Mouse (Mus musculus) kidney, adult 2 months (tissue): ENCODE results near the gene Leap2. TPM values are rescaled to one million over a fixed set of nuclear protein-coding genes. Genes with fewer than 3 reads are reported as not detected.

ENCODE experiments used
- DNase-seq: peaks from one replicate; pipeline ENCODE4 v3.0.0; 2021
- H3K27ac ChIP-seq: fragments of 200-500 bp; 2 replicates; pipeline ENCODE4 v1.5.1; 2012; ENCODE audit warnings: low read depth, low read length, control low read depth, inconsistent platforms; ENCODE audit not compliant: insufficient read depth
- H3K27me3 ChIP-seq: fragments of 200-500 bp; replicated peaks from 2 replicates; pipeline ENCODE4 v1.6.1; 2012; ENCODE audit warnings: mild to moderate bottlenecking, moderate library complexity, low read length, inconsistent platforms; ENCODE audit not compliant: control insufficient read depth, insufficient read depth
- H3K36me3 ChIP-seq: fragments of 200-500 bp; 2 replicates; pipeline ENCODE4 v1.6.1; 2012; ENCODE audit warnings: mild to moderate bottlenecking, moderate library complexity, low read length, inconsistent platforms; ENCODE audit not compliant: control insufficient read depth, insufficient read depth
- H3K4me1 ChIP-seq: fragments of 200-500 bp; 2 replicates; pipeline ENCODE4 v1.6.1; 2011; ENCODE audit warnings: low read length; ENCODE audit not compliant: control insufficient read depth, insufficient read depth
- H3K4me3 ChIP-seq: fragments of 200-500 bp; 2 replicates; pipeline ENCODE4 v1.5.1; 2011; ENCODE audit warnings: mild to moderate bottlenecking, low read depth, low read length, control low read depth; ENCODE audit not compliant: insufficient read depth
- CTCF ChIP-seq: fragments of 200-500 bp; conservative IDR thresholded peaks from 2 replicates; pipeline ENCODE4 v1.5.1; 2011; ENCODE audit warnings: low read depth, mild to moderate bottlenecking, control low read depth, low read length, moderate library complexity, mixed read lengths; ENCODE audit not compliant: insufficient read depth, insufficient read length
- POLR2A ChIP-seq: fragments of 200-500 bp; IDR thresholded peaks from one replicate; pipeline ENCODE4 v1.6.1; 2011; ENCODE audit warnings: low read depth, low read length, control low read depth
- WGBS: fragments of 180-500 bp; shearing (Covaris S2); methylation state at CpG from one replicate; pipeline ENCODE4 v1.1.7; 2018; 5-methylcytosine and 5-hydroxymethylcytosine counted together
- polyA plus RNA-seq: library from polyadenylated mRNA; depleted of rRNA; stranded (reverse); fragments of >200 nt; gene quantifications from 2 replicates; pipeline ENCODE4 v1.2.3, GENCODE M21; 2012; rRNA removed

The Leap2 gene
- polyA plus RNA-seq, 1 experiment, result not detected

DNA sequence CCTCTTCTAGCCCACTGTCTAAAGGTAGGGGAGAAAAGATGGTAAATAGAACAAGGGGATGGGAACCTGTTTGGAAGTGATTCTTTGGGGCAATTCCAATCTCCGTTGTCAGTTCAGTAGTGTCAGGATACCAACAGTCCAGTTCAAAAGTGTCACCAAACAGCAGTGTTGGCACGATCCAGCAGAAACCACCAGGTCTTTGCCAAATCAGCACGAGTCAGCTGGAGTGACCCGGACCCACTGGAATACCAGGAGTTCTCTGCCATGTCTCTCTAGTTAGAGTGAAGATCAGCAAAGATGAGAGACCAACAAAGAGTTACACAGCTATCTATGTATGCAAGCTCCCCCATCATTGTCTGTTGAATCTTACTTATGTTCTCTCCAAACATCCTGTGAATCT lies 9.1 kb downstream of the Leap2 start:
- no peaks in the 10 kb centered on the region for H3K4me1 ChIP-seq
- no peak overlapping the region for H3K27ac ChIP-seq
- DNase-seq, result no peak
- no peak overlapping the region for H3K4me3 ChIP-seq
- peaks cover 27% of the 10 kb centered on the region for H3K36me3 ChIP-seq
- 79% methylated on average over 4 of the region's 4 CpGs for WGBS
- TF ChIP-seq CTCF (no peak), POLR2A (no peak)
- no peaks in the 10 kb centered on the region for H3K27me3 ChIP-seq

DNA sequence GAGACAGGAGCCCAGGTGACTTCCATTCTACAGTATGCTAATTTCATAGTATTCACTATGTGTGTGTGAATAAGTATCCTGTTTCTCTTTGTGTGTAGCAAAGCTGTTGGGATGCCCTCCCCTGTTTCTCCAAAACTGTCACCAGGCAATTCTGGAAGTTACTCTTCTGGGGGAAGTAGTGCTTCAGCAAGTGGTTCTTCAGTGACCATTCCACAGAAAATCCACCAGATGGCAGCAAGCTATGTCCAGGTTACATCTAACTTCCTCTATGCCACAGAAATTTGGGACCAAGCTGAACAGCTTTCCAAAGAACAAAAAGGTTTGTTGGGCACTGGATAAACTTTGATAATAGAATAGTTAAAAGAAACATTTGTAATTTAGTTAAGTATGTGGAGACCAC lies 11.2 kb downstream of the Leap2 start:
- peaks cover 34% of the 10 kb centered on the region for H3K36me3 ChIP-seq
- no peaks in the 10 kb centered on the region for H3K27me3 ChIP-seq
- TF ChIP-seq POLR2A (no peak), CTCF (peak; percentile 42; the same call in 1 of the 2 replicates)
- H3K27ac ChIP-seq, result no peak overlapping the region
- H3K4me1 ChIP-seq, result no peaks in the 10 kb centered on the region
- no peak overlapping the region for H3K4me3 ChIP-seq
- peak; percentile 20 for DNase-seq

DNA sequence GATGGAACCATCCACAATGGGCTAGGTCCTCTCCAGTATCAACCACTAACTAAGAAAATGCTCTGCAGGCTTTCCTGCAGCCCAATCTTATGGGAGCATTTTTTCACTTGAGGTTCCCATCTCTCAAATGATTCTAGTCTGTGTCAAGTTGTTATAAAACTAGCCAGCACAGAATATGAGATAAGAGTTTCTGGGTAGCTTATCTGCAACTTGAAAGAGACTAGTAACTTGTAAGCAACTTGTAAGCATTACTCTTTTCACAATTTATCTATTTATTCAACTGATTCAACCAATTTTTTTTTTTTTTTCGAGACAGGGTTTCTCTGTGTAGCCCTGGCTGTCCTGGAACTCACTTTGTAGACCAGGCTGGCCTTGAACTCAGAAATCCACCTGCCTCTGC lies 19.3 kb downstream of the Leap2 start:
- Histone ChIP-seq H3K4me3 (no peak overlapping the region), H3K27me3 (no peaks in the 10 kb centered on the region), H3K4me1 (no peaks in the 10 kb centered on the region), H3K36me3 (peaks cover 18% of the 10 kb centered on the region), H3K27ac (no peak overlapping the region)
- WGBS, result 92% methylated on average over 1 of the region's 1 CpGs
- no peak for DNase-seq
- TF ChIP-seq CTCF (no peak), POLR2A (no peak)

DNA sequence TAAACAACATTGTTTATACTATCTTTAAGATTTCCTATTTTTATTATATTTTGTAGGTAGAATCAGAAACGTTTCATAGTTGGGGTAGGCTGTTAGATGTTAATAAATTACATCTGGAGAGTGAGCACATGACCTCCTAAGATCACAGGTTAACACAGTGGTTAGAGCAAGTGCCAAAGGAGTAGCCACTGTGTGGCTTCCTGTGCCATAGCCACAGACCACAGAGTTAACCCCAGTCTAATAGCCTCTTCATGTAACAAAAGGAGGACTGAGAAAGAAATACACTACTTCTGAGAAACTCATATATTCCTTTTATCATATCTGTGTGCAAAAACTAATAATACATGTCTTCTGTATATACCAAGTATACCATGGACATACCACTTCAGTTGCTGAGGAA lies 29.1 kb downstream of the Leap2 start:
- no peak for TF ChIP-seq CTCF
- TF ChIP-seq POLR2A, result no peak
- H3K4me1 ChIP-seq, result no peaks in the 10 kb centered on the region; the same call in 1 of the 2 replicates
- H3K4me3 ChIP-seq, result no peak overlapping the region
- WGBS, result 47% methylated on average over 1 of the region's 1 CpGs
- no peak overlapping the region; the same call in 1 of the 2 replicates for H3K27ac ChIP-seq
- H3K36me3 ChIP-seq, result peaks cover 5% of the 10 kb centered on the region
- no peaks in the 10 kb centered on the region for H3K27me3 ChIP-seq
- DNase-seq, result peak; percentile 34

DNA sequence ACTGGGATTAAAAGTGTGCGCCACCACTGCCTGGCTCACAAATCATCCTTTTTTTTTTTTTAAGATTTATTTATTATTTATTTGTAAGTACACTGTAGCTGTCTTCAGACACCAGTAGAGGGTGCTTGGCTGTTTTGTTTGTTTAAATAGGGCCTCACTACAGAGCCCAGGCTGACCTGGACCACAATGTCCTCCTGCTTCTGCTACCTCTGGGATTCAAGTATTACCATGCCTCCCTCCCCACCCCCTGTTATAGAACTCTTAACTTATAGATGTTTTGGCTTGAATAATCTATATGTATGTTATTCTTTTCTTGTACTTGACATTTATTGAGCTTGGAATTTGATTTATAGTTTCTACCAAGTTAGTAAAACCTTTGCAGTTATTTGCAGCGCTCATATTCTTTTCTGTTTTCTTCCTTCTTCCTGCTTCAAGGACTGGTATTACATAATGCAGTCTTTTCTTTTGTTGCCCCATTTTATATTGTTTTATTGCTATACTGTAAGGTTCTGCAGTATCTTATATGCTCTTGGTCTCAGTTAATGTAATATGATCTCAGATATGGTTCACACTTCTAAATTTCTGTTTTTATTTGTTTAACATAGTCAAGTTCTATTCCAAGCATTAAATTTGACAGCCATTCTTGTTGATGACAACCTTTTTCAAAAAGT lies 39.1 kb downstream of the Leap2 start:
- no peaks in the 10 kb centered on the region for H3K27me3 ChIP-seq
- 86% methylated on average over 2 of the region's 2 CpGs for WGBS
- no peak overlapping the region for H3K27ac ChIP-seq
- H3K4me3 ChIP-seq, result no peak overlapping the region
- H3K4me1 ChIP-seq, result no peaks in the 10 kb centered on the region
- no peak for DNase-seq
- no peaks in the 10 kb centered on the region for H3K36me3 ChIP-seq
- TF ChIP-seq POLR2A (no peak), CTCF (no peak)

DNA sequence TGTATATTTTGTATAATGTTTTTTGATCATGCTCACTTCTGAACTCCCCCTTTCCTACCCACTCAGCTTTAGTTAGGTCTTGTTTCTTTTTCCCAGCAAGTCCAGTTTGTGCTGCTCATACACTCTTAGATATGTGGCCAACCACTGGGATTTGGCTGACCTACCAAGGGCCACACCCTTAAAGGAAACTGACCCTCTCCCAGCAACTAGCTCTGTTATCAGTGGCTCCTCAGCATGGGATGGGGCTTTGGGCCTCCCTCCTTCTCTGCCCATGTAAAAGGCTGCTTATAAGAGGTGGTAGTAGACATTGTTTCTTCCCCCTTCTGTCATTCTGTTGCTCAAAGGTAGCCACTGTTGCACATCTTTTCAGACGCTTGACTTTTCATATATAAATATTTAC lies 44.1 kb downstream of the Leap2 start:
- no peak for TF ChIP-seq POLR2A
- TF ChIP-seq CTCF, result no peak
- Histone ChIP-seq H3K27me3 (no peaks in the 10 kb centered on the region), H3K27ac (no peak overlapping the region), H3K36me3 (no peaks in the 10 kb centered on the region; the same call in 1 of the 2 replicates), H3K4me3 (no peak overlapping the region), H3K4me1 (no peaks in the 10 kb centered on the region)
- 87% methylated on average over 1 of the region's 1 CpGs for WGBS
- no peak for DNase-seq

Other genes starting within 250 kb of the Leap2 start
- 21.1 and 24.8 TPM in 2 replicates for gene Hspa4, start 122.7 kb downstream of the Leap2 start, polyA plus RNA-seq
- 4.9 and 5.0 TPM in 2 replicates for gene Zcchc10, start 98.5 kb downstream of the Leap2 start, polyA plus RNA-seq
- gene Aff4, start 72.3 kb downstream of the Leap2 start, polyA plus RNA-seq, result 18.0 and 18.7 TPM in 2 replicates
- gene Uqcrq, start 7.7 kb upstream of the Leap2 start, polyA plus RNA-seq, result 1,048 and 1,200 TPM in 2 replicates
- gene Gdf9, start 7.9 kb upstream of the Leap2 start, polyA plus RNA-seq, result 0.29 and 0.42 TPM in 2 replicates
- 0.05 and 0.10 TPM in 2 replicates for gene Gm10447, start 33.9 kb upstream of the Leap2 start, polyA plus RNA-seq
- 0.88 and 1.2 TPM in 2 replicates for gene Shroom1, start 34.0 kb upstream of the Leap2 start, polyA plus RNA-seq
- not detected in 2 replicates for gene Gm9837, start 47.3 kb upstream of the Leap2 start, polyA plus RNA-seq
- gene Gm9945, start 57.0 kb upstream of the Leap2 start, polyA plus RNA-seq, result not detected in 2 replicates
- 0.84 and 1.8 TPM in 2 replicates for gene Sowaha, start 57.1 kb upstream of the Leap2 start, polyA plus RNA-seq
- 15.6 and 16.3 TPM in 2 replicates for gene Sept8, start 96.1 kb upstream of the Leap2 start, polyA plus RNA-seq
- 7.4 and 7.5 TPM in 2 replicates for gene Kif3a, start 144.2 kb upstream of the Leap2 start, polyA plus RNA-seq
- gene Il4, start 195.5 kb upstream of the Leap2 start, polyA plus RNA-seq, result not detected in 2 replicates
- gene Il13, start 211.5 kb upstream of the Leap2 start, polyA plus RNA-seq, result not detected in 2 replicates